Mouse (Mus musculus) adipocyte (in vitro differentiated cells): ENCODE data around the gene Shprh.
"Not testable (repeated sequence)": the region's sequence is repeated elsewhere in the genome, so short reads cannot be mapped to it uniquely, and the experiment has no call there.

Experiments
- DNase-seq: peaks from one replicate; pipeline ENCODE4 v3.0.0-alpha.2; 2016; ENCODE audit warnings: low spot score

Gene Shprh

GRCm38 (mm10) chr10:11148884-11149741, at the start of gene Shprh:
Gene Shprh (plus strand): TSS chr10:11149427.
- DNase-seq = peak; percentile 100

- DNase-seq = no peak
Observed at GRCm38 (mm10) chr10:11121781-11122180, 27.4 kb upstream of the Shprh start.

DNA sequence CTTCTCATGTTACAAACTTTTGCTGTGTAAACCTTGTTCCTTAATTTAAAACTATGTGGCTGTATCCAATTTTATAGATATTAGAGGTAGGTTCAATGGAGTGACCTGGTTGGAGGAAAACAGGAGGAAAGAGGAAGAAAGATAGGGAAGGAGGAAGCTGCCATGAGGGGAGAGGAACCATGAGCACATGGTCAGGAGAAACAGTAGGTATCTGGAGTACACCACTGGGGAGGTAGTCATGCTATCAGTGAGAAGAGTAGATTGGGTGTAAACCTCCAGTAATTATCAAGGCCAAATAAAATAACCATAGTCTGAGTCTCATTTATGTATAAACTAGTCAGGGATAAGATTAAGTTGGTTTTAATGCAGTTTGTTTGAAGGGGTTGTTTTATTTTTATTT, 3.6 kb upstream of the Shprh start:
- DNase-seq = no peak

DNA sequence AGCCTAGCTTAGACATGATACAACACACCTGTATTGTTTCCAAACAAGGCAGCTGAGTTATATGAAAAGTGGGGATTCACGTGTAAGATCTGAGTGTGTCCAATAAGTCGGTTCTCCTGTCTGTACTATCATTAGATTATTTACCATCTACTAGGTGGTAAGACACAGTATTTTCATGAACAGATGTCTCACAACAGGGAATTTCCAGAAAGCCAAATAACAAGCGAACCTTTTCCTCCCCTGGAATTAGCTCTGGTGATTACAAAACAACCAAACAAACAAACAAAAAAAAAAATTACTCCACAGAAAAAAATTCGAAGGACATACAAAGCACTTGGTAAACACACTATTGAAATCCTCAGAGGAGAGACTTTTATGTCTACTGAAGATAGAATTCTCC, 781 bp upstream of the Shprh start:
- no peak for DNase-seq

GRCm38 (mm10) chr10:11149742-11150125, 507 bp downstream of the Shprh start:
- peak; percentile 64 for DNase-seq

- DNase-seq = no peak
Observed at GRCm38 (mm10) chr10:11151644-11152043, 2.4 kb downstream of the Shprh start.

DNA sequence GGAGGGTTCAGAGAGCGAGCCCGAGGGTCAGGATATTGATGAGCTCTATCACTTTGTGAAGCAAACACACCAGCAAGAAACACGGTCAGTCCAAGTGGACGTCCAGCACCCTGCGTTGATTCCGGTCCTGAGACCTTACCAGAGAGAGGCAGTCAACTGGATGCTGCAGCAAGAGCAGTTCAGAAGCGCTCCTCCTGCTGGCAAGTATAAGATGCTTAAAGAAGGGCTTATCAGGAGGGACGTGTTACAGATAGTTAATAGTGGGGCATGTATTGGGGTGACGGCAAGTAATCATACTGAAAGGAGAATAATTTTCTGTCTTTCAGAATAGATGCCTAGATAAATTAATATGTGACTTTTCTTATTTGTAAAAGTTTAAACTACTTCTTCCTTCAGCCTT, 7.8 kb downstream of the Shprh start:
- DNase-seq = no peak

DNA sequence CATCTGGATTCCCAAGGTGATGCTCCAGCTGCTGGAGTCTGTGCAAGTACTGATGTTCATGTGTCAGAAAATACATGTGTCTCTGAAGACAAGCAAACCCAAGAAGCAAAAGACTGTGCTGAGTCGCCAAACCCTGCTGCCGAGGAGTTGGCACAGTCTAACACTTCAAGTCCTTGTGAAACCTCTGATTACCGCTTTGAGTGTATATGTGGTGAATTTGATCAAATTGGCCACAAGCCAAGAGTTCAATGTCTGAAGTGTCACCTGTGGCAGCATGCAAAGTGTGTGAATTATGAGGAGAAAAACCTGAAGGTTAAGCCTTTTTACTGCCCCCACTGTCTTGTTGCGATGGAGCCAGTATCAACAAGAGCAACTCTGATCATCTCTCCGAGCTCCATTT, 15.3 kb downstream of the Shprh start:
- no peak for DNase-seq

DNA sequence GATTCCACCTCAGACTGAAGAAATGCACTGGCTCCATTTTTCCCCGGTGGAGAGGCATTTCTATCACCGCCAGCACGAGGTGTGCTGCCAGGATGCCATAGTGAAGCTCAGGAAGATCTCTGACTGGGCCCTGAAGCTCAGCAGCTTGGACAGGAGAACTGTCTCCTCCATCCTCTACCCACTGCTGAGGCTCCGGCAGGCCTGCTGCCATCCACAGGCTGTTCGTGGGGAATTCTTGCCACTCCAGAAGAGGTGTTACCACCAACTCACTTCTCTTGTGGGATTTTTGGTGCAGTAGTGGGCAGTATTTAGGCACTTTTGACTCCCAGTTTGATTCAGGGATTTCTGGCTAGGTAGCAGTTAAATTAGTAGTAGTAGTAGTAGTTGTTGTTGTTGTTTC, 21.0 kb downstream of the Shprh start:
- DNase-seq = no peak

DNA sequence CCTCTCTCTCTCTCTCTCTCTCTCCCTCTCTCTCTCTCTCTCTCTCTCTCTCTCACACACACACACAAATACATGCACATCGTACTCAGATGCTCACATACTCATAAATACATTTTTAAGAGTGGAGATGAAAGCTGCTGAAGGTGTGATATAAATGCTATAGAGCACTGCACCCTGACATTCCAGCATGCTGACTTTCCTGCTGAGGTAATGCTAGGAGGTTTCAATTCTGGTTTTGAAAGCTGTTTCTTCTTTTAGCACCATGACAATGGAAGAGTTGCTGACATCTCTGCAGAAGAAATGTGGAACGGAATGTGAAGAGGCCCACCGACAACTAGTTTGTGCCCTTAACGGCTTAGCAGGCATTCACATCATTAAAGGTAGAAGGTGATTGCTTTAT, 22.4 kb downstream of the Shprh start:
- DNase-seq = no peak

GRCm38 (mm10) chr10:11172519-11172918, 23.3 kb downstream of the Shprh start:
- DNase-seq = no peak

GRCm38 (mm10) chr10:11175801-11176482, 26.7 kb downstream of the Shprh start:
- peak; percentile 45 for DNase-seq

DNA sequence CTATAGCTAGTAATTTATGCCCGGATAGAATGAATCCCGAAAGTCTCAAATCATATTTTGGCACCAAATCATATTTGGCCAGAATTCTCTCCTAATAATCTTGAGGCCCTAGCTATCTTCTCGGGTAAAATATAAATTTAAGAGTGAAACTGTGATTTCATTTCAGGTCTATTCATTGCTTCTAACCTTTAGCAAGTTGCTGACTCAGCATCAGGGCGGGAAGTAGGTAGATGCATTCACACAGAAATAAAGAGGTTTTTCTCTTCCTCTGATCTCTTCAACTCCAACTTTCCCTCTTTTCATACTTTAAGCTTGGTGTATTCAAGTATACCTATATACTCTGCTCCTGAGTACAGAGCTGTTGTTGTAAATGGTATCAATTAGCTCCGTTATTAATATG, 30.9 kb downstream of the Shprh start:
- no peak for DNase-seq

- no peak for DNase-seq
Observed at GRCm38 (mm10) chr10:11197341-11197740, 48.1 kb downstream of the Shprh start.

- DNase-seq = peak; percentile 81
Observed at GRCm38 (mm10) chr10:11198346-11198745, 49.1 kb downstream of the Shprh start.

GRCm38 (mm10) chr10:11199980-11200379, 50.8 kb downstream of the Shprh start:
- DNase-seq = no peak

DNA sequence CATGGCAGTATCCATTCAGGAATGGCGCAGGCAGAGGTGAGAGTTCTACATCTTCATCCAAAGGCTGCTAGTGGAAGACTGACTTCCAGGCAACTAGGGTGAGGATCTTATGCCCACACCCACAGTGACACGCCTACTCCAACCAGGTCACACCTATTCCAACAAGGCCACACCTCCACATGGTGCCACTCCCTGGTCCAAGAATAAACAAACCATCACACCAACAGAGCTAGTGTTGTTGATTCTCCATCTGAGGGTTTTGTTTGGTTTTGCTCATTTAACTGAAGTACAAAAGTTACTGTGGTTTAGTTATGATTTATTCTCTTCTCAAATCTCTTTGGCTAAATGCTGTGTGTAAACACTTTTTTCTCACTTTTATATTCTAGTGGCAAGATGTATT, 56.7 kb downstream of the Shprh start:
- not testable (repeated sequence) for DNase-seq

DNA sequence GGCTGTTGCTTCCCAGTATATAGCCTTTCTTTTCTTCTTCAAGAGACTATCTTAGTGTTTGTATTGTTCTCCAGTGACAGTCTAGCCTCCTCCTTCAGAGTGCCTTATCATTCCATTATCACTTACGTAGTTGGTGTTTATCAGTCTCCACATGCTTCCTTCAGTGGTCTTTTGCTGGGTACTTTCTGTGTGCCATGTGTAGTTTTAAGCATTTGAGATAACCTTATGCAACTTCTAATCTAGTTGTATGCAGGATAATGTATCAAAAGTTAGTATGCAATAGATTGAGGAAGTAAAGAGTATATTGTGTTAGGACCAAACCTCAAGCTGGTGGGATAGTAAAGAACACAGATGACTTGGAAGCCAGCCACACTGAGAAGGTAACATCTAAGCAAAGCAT, 59.4 kb downstream of the Shprh start:
- DNase-seq = no peak

DNA sequence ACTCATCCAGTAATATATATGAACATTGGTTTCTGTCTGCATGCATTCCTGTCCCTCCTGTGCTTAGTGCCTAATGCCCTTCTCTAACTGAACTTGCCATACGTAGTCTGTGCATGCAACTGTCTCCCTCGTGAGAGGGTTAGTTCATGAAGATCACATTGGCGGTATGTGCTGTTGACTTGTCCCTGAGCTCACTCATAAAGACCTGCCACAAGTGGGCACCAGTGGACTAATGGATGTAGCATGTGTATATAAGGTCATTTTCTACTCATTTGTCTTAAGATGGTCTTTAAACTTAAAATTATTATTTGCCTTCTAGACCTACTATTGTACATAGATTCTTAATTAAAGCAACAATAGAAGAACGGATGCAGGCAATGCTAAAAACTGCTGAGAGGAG, 62.8 kb downstream of the Shprh start:
- peak; percentile 27 for DNase-seq

- DNase-seq = no peak
Observed at GRCm38 (mm10) chr10:11226442-11226841, 77.2 kb downstream of the Shprh start.

- DNase-seq = no peak
Observed at GRCm38 (mm10) chr10:11229545-11230178, 80.4 kb downstream of the Shprh start.

- no peak for DNase-seq
Observed at GRCm38 (mm10) chr10:11233208-11233607, 84.0 kb downstream of the Shprh start.

- not testable (repeated sequence) for DNase-seq
Observed at GRCm38 (mm10) chr10:11242988-11243387, 93.8 kb downstream of the Shprh start.
